Mouse (Mus musculus) thymus, adult 2 months (tissue): ENCODE measurements around the gene Emilin2.

Experiments
- CTCF ChIP-seq: fragments of 200-500 bp; IDR thresholded peaks from 2 replicates; pipeline ENCODE4 v1.5.1; 2012; ENCODE audit warnings: mild to moderate bottlenecking, control low read depth, low read length, moderate library complexity, borderline replicate concordance; ENCODE audit not compliant: control insufficient read depth, poor library complexity, insufficient read depth; ENCODE audit errors: extremely low read depth
- POLR2A ChIP-seq: fragments of 200-500 bp; IDR thresholded peaks from 2 replicates; pipeline ENCODE4 v1.6.1; 2012; ENCODE audit warnings: mild to moderate bottlenecking, low read length, control low read depth, moderate library complexity; ENCODE audit not compliant: control insufficient read depth, poor library complexity, insufficient read depth; ENCODE audit errors: extremely low read depth

- TF ChIP-seq POLR2A (no peak), CTCF (no peak)
Observed at GRCm38 (mm10) chr17:71264739-71265138, 47.0 kb downstream of the Emilin2 start.
